Mouse (Mus musculus): Measurements from ENCODE around the gene Dnajb14. TPM values are rescaled to one million over a fixed set of nuclear protein-coding genes. Genes with fewer than 3 reads are reported as not detected.

Dnajb14 gene
- polyA plus RNA-seq (2012; ENCODE audit: insufficient read depth, insufficient read length, missing spikeins): 14.1 and 14.4 TPM in 2 replicates

DNA sequence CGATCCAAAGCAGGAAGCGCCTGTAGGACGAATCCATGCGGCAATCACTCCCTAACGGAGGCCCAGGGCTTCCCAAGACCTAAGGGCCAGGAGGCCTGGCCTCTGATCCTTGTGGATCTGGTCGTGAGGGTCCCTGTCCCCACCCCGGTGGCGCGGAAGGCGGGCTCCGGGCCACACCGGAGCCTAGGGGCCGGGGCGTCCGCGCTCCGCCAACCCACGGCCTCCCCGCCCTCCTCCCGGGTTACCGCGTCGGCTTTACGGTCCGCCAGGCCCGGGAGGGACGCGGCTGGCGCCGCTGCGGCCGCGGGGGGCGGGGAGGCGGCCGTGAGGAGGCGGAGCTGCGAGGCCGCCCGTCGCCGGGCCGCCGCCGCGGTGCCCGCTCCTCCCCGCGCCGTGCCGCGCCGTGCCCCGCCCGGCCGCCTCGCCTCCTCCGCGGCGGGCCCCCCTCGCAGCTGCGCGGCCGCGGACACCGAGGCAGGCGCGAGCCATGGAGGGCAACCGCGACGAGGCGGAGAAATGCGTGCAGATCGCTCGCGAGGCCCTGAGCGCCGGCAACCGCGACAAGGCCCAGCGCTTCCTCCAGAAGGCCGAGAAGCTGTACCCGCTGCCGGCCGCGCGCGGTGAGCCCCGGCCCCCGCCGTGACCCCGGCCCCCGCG, at the start of gene Dnajb14:
Gene Dnajb14, plus strand, starts transcription at position 239 of the 657 bp plus-strand sequence.
- H3K4me1 ChIP-seq (ENCODE audit: control insufficient read depth, insufficient read depth, insufficient read length, low read length): no peaks in the 10 kb centered on the region
- H3K27ac ChIP-seq (replicated peaks; ENCODE audit: low read depth, low read length): peak within 1 kb of the TSS; percentile 81
- peak within 1 kb of the TSS; percentile 89 for H3K4me3 ChIP-seq (ENCODE audit: insufficient read depth, low read depth, low read length)

DNA sequence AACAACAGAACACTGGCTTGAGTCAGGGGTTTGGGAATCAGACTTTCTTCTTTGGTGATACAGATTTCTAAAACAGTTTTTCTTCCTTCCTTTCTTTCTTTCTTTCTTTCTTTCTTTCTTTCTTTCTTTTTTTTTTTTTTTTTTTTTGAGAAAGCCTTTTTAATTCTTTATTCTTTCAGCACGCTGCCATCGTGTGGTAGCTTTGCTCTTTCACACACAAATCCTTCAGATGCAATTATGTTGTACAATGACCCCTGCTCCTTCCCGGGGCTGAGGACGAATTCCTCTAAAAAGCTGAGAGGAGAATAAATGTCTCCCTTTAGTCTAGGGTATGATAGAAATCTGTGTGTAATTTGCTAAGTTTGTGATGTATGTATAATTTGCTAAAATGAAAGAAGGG, 48.8 kb upstream of the Dnajb14 start:
- no peaks in the 10 kb centered on the region for H3K4me1 ChIP-seq (ENCODE audit: control insufficient read depth, insufficient read depth, insufficient read length, low read length)
- no peak overlapping the region for H3K27ac ChIP-seq (replicated peaks; ENCODE audit: low read depth, low read length)
- no peak overlapping the region for H3K4me3 ChIP-seq (ENCODE audit: insufficient read depth, low read depth, low read length)

DNA sequence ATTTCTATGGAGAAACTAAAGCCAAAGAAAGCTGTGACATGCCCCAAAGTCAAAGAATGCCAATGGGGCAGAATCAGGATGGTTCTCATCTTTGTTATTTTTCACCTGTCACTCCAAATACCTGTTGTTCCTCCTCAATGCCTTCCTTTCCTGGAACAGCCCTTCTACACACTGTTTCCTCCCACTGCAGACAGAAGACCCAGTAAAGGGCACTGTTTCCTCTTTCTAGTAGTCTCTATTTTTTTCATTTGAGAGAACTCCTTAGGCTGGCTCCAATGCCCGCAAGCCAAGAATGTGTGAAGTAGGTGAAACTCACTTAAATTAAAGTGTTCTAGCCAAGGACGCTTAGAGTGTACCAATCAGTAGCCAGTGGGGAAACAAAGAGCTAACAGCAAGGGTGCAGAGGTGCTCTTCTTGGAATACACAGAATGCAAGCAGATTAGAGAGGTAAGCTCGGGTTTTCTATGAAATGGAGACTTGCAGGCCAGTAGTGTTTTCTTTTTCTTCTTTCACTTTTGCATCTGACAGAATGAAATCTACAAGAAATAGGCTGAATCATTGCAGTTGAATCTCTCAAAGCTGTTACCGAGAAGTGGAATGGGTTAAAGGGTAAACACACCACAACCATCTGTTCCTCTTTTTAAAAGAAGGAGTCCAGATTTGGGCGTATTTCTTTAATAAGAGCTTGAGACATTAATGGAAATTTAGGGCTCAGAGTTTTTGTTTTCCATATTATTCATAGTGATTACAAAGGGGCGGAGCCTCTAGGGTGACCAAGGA, 46.6 kb upstream of the Dnajb14 start:
- Histone ChIP-seq H3K4me3 (ENCODE audit: insufficient read depth, low read depth, low read length) (no peak overlapping the region), H3K27ac (replicated peaks; ENCODE audit: low read depth, low read length) (no peak overlapping the region; the same call in 1 of the 2 replicates), H3K4me1 (ENCODE audit: control insufficient read depth, insufficient read depth, insufficient read length, low read length) (no peaks in the 10 kb centered on the region)

DNA sequence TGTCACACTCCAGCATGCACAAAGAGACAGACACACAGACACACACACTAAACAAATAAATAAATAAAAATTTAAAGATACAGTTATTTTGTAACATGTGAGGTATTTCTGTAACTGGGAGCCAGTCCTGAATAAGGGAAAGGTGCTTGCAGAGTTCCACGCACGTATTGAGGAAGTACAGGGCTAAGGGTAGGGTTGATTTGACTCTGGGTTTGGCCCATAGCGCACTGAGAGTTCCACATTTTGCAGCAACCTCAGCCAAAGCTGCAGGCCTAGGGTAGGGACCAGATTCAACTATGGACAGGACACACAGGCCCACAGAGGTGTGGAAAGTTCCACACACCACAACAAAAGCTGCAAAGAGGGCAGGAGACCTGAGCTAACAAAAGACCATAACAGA, 44.2 kb upstream of the Dnajb14 start:
- Histone ChIP-seq H3K4me3 (ENCODE audit: insufficient read depth, low read depth, low read length) (no peak overlapping the region), H3K27ac (replicated peaks; ENCODE audit: low read depth, low read length) (no peak overlapping the region), H3K4me1 (ENCODE audit: control insufficient read depth, insufficient read depth, insufficient read length, low read length) (no peaks in the 10 kb centered on the region)

DNA sequence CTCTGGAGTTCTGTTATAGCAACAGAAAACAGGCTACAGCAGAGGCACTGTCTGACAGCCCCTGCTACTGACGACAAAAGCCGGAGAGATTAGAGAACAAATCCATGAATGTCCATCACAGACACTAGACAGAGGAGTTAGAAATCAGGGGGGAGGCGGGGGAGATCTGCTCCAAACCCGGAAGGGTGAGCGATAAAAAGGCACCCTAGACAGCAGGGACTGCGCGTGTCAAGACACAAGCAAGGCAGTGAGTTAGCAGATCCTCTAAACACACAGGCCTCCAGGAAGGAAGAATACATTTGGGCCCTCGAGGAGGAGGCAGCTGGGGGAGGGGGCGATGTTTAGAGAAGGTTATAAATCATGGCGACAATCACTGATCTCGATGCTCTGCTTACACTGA, 39.8 kb upstream of the Dnajb14 start:
- no peaks in the 10 kb centered on the region for H3K4me1 ChIP-seq (ENCODE audit: control insufficient read depth, insufficient read depth, insufficient read length, low read length)
- H3K4me3 ChIP-seq (ENCODE audit: insufficient read depth, low read depth, low read length): no peak overlapping the region
- H3K27ac ChIP-seq (replicated peaks; ENCODE audit: low read depth, low read length): no peak overlapping the region

DNA sequence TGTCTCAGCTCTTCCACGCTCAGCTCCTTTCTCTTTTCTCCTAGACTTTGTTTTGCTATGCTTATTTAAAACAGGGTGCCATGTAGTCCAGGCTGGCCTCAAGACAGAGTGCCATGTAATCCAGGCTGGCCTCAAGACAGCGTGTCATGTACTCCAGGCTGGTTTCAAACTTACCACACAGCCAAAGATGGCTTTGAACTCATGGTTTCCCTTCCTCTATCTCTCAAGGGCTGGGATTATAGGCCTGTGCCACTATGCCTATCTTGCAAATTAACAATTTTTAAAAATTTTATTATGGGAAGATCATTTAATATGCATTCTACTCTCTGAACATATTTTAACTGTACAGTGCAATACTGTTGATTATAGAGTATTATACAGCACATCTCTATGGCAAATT, 36.3 kb upstream of the Dnajb14 start:
- Histone ChIP-seq H3K4me1 (ENCODE audit: control insufficient read depth, insufficient read depth, insufficient read length, low read length) (no peaks in the 10 kb centered on the region), H3K4me3 (ENCODE audit: insufficient read depth, low read depth, low read length) (no peak overlapping the region), H3K27ac (replicated peaks; ENCODE audit: low read depth, low read length) (no peak overlapping the region)

DNA sequence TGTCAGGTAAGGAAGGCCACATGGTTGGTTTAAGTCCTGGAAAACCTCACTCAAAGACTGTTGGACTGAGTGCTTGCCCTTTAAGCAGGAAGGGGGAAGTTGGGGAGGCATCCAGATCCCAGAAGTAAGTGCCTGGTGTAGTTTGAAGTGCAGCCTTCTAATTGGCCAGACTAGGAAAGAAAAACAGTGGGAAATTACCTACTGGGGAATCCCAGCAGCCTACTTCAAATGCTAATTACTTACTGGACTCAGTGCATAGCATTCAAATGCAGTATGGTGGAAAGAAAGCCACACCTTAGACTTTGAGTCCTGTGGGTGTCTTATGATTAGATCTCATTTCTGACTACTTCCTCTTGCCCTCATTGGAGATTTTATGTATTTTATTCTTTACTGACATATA, 34.3 kb upstream of the Dnajb14 start:
- H3K4me3 ChIP-seq (ENCODE audit: insufficient read depth, low read depth, low read length): no peak overlapping the region
- no peak overlapping the region for H3K27ac ChIP-seq (replicated peaks; ENCODE audit: low read depth, low read length)
- no peaks in the 10 kb centered on the region for H3K4me1 ChIP-seq (ENCODE audit: control insufficient read depth, insufficient read depth, insufficient read length, low read length)

DNA sequence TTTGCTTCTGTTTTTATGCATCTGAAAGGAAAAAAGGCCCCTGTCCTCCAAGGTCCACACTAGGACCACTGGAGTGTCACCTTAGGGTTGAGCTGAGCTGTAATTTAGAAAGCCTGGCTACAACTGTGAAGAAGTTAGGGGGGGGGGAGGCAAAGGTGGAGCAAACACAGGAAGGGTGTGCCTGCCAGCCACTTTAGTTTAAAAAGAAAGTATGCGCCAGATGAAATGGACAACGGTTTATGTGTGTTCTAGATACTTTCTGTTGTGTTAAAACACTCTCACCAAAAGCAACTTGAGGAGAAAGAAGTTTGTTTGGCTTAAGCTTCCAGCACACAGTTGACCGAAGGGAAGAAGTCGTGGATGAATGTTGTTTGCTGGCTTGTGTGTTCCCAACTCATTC, 33.8 kb upstream of the Dnajb14 start:
- H3K4me1 ChIP-seq (ENCODE audit: control insufficient read depth, insufficient read depth, insufficient read length, low read length): no peaks in the 10 kb centered on the region
- H3K27ac ChIP-seq (replicated peaks; ENCODE audit: low read depth, low read length): no peak overlapping the region
- H3K4me3 ChIP-seq (ENCODE audit: insufficient read depth, low read depth, low read length): no peak overlapping the region

DNA sequence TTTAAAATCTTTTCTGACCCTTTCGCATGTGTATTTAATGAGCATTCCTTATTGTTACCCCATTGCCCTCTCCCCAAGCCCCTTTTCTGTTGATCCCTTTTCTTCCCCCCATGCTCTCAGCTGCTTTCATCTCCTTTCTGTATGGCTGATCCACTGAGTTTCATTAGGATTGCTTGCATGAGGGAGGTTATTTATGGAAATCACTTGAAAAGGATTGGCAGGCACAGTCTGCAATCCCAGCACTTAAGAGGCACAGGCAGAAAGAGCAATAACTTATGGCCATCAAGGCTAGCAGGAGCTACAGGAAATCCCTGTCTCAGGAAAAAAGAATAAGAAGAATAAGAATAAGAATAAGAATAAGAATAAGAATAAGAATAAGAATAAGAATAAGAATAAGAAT, 30.9 kb upstream of the Dnajb14 start:
- no peaks in the 10 kb centered on the region for H3K4me1 ChIP-seq (ENCODE audit: control insufficient read depth, insufficient read depth, insufficient read length, low read length)
- H3K4me3 ChIP-seq (ENCODE audit: insufficient read depth, low read depth, low read length): no peak overlapping the region
- H3K27ac ChIP-seq (replicated peaks; ENCODE audit: low read depth, low read length): no peak overlapping the region

DNA sequence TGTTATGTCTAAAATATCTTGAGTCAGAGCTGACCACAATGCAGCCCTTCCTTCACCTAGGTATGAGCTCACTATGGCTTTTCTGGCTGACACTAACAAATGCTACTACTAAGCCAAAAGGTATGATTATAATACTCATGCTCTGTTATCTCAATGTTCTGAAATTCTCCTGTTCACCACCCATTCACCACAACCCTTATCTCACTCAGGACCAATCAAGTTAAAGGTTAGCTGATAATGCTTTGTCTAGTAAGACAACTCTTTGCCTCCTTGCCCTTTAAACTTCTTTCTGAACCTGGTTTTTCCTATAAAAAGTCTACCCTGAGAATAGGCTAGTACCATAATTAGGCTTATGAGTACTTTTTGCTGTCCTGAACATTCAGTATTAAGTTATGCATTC, 29.3 kb upstream of the Dnajb14 start:
- Histone ChIP-seq H3K4me1 (ENCODE audit: control insufficient read depth, insufficient read depth, insufficient read length, low read length) (no peaks in the 10 kb centered on the region), H3K27ac (replicated peaks; ENCODE audit: low read depth, low read length) (no peak overlapping the region), H3K4me3 (ENCODE audit: insufficient read depth, low read depth, low read length) (no peak overlapping the region)

DNA sequence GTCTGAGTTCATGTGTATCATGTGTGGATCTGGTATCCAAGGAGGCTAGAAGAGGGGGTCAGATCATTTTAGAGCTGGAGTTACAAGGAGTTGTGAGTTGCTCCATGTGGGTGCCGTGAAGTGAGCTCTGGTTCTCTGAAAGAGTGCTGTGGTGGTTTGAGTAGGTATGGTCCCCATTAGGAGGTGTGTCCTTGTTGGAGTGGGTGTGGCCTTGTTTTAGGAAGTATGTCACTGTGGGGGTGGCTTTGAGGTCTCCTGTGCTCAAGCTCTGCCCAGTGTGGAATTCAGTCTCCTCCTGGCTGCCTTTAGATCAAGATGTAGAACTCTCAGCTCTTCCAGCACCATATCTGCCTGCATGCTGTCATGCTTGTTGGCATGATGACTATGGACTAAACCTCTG, 24.5 kb upstream of the Dnajb14 start:
- H3K27ac ChIP-seq (replicated peaks; ENCODE audit: low read depth, low read length): no peak overlapping the region

DNA sequence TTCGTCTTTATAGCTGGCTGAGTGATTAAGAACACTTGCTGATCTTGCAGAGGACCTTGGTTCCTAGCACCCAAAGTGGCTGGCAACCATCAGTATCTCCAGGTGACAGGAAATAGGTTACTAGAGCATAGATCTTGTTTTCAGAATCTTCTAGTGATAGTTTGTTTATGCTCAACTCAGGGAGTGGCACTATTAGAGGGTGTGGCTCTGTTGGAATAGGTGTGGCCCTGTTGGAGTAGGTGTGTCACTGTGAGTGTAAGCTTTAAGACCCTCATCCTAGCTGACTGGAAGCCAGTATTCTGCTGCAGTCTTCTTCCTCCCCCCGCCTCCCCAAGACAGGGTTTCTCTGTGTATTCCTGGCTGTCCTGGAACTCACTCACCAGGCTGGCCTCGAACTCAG, 23.2 kb upstream of the Dnajb14 start:
- Histone ChIP-seq H3K27ac (replicated peaks; ENCODE audit: low read depth, low read length) (no peak overlapping the region), H3K4me1 (ENCODE audit: control insufficient read depth, insufficient read depth, insufficient read length, low read length) (no peaks in the 10 kb centered on the region), H3K4me3 (ENCODE audit: insufficient read depth, low read depth, low read length) (no peak overlapping the region)

More for the DNA sequence above, 24.5 kb upstream of the Dnajb14 start:
- H3K4me3 ChIP-seq (ENCODE audit: insufficient read depth, low read depth, low read length): no peak overlapping the region
- H3K4me1 ChIP-seq (ENCODE audit: control insufficient read depth, insufficient read depth, insufficient read length, low read length): no peaks in the 10 kb centered on the region

DNA sequence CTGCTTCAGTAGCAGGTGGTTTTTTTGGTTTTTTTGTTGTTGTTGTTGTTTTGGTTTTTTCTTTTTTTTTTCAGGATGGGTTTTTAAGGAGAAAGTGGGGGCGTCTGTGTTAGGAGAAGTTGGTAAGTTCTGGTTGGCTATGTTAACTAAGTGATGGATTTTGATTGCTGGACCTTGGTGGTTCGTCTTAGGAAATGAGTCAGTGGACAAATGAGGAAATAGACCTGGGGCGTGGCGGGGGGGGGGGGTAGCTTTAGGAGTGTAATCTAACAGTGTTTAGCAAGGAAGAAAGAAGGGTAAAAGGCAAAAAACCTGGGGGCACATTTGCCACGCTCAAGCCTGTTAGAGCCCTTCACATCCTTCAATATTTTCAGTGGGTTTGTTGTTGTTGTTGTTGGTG, 20.9 kb upstream of the Dnajb14 start:
- Histone ChIP-seq H3K4me3 (ENCODE audit: insufficient read depth, low read depth, low read length) (no peak overlapping the region), H3K27ac (replicated peaks; ENCODE audit: low read depth, low read length) (no peak overlapping the region), H3K4me1 (ENCODE audit: control insufficient read depth, insufficient read depth, insufficient read length, low read length) (no peaks in the 10 kb centered on the region)

DNA sequence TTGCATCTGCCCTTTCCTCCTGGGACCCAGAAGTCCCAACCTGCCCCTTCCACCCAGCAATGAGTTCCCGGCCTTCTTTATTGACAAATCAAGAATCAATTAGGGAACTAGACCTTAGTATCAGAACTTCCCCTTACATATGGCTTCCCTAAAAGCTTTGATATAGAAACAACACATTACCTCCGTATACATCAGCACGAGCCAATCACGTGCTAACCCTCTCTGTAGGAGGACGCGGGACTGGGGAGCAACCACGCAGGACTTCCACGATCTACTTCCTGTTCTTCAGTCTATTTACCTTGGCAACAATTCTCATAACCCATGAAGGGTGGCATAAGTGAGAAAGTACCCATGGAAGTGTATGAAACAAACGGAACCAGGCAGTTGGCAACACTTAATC, 19.1 kb upstream of the Dnajb14 start:
- no peak overlapping the region for H3K27ac ChIP-seq (replicated peaks; ENCODE audit: low read depth, low read length)
- H3K4me1 ChIP-seq (ENCODE audit: control insufficient read depth, insufficient read depth, insufficient read length, low read length): no peaks in the 10 kb centered on the region
- H3K4me3 ChIP-seq (ENCODE audit: insufficient read depth, low read depth, low read length): no peak overlapping the region

DNA sequence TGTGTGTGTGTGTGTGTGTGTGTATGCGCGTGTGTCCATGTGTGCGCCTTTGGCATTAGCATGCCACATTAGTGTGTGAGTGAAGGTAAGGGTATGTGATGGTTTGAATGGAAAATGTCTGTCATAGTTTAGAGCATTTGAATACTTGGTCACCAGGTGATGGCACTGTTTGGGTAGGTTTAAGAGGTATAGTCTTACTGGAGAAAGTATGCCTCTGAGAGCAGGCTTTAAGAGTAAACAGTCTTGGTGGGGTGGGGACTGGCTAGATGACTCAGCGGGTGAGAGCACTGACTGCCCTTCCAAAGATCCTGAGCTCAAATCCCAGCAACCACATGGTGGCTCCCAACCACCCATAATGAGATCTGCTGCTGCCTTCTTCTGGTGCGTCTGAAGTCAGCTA, 17.8 kb upstream of the Dnajb14 start:
- H3K4me3 ChIP-seq (ENCODE audit: insufficient read depth, low read depth, low read length): no peak overlapping the region
- H3K27ac ChIP-seq (replicated peaks; ENCODE audit: low read depth, low read length): no peak overlapping the region
- H3K4me1 ChIP-seq (ENCODE audit: control insufficient read depth, insufficient read depth, insufficient read length, low read length): no peaks in the 10 kb centered on the region

DNA sequence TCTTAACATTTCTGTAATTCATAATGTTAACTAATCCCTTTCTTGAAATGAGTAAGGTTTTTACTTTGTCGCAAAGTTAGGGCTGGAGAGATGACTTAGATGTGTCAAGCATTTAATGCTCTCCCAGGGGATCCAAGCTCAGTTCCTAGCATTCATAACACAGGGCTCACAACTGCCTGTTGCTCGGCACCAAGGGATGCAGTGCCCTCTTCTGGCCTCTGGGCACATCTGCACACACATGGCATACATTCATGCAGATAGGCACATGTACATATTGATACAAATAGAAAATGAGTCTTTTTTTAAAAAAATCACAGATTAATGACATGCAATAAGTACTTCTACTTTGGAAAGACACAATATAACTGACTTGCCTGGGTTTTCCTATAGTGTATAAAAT, 16.3 kb upstream of the Dnajb14 start:
- H3K27ac ChIP-seq (replicated peaks; ENCODE audit: low read depth, low read length): no peak overlapping the region
- H3K4me1 ChIP-seq (ENCODE audit: control insufficient read depth, insufficient read depth, insufficient read length, low read length): no peaks in the 10 kb centered on the region
- no peak overlapping the region for H3K4me3 ChIP-seq (ENCODE audit: insufficient read depth, low read depth, low read length)
